Mouse (Mus musculus) embryonic facial prominence, embryonic 12.5 days (tissue): ENCODE measurements around the gene Rwdd2b. TPM values are rescaled to one million over a fixed set of nuclear protein-coding genes. Genes with fewer than 3 reads are reported as not detected.

ENCODE experiments used
- ATAC-seq: fragments of 200-750 bp; cut with Nextera tagmentation; 2 replicates; pipeline ENCODE4 v1.8.0; 2017; ENCODE audit not compliant: insufficient number of reproducible peaks, insufficient read depth, low FRiP score, low TSS enrichment
- H3K27ac ChIP-seq: fragments of 300-500 bp; sonication (generic); 2 replicates; pipeline ENCODE4 v1.5.1; 2016; ENCODE audit warnings: mild to moderate bottlenecking
- H3K27me3 ChIP-seq: fragments of 300-500 bp; sonication (generic); 2 replicates; pipeline ENCODE4 v1.6.1; 2016; ENCODE audit warnings: mild to moderate bottlenecking, moderate library complexity
- H3K36me3 ChIP-seq: fragments of 300-500 bp; sonication (generic); 2 replicates; pipeline ENCODE4 v1.6.1; 2016; ENCODE audit warnings: mild to moderate bottlenecking
- H3K4me1 ChIP-seq: fragments of 300-500 bp; sonication (generic); 2 replicates; pipeline ENCODE4 v1.6.1; 2016
- H3K4me2 ChIP-seq: fragments of 300-500 bp; sonication (generic); replicated peaks from 2 replicates; pipeline ENCODE4 v1.6.1; 2016; ENCODE audit warnings: mild to moderate bottlenecking, moderate library complexity
- H3K4me3 ChIP-seq: fragments of 300-500 bp; sonication (generic); 2 replicates; pipeline ENCODE4 v1.5.1; 2016; ENCODE audit warnings: mild to moderate bottlenecking
- H3K9ac ChIP-seq: fragments of 300-500 bp; sonication (generic); 2 replicates; pipeline ENCODE4 v1.6.1; 2016; ENCODE audit warnings: mild to moderate bottlenecking, moderate library complexity
- H3K9me3 ChIP-seq: fragments of 300-500 bp; sonication (generic); 2 replicates; pipeline ENCODE4 v1.6.1; 2016; ENCODE audit warnings: mild to moderate bottlenecking, moderate library complexity
- WGBS: fragments of 180-500 bp; shearing (Covaris S2); methylation state at CpG from one replicate; pipeline ENCODE4 v1.1.7; 2016; 5-methylcytosine and 5-hydroxymethylcytosine counted together
- polyA plus RNA-seq: library from polyadenylated mRNA; unstranded; fragments of >200 nt; fragmentation: Nextera tagmentation; extraction: Ambion mirVana; gene quantifications from 2 replicates; pipeline ENCODE4 v1.2.1, GENCODE M21; 2016

Rwdd2b gene
- 12.1 TPM in 2 replicates for polyA plus RNA-seq

GRCm38 (mm10) chr16:87440184-87440686, at the start of gene Rwdd2b:
Gene Rwdd2b, minus strand, starts transcription at chr16:87440573.
- ATAC-seq = peak; percentile 94
- under 1% methylated on average over 38 of the region's 38 CpGs for WGBS
- peak within 1 kb of the TSS; percentile 83 for H3K27ac ChIP-seq
- H3K9me3 ChIP-seq = no peaks in the 10 kb centered on the region
- H3K9ac ChIP-seq = peak within 1 kb of the TSS; percentile 80
- H3K4me2 ChIP-seq = peak within 1 kb of the TSS; percentile 75
- H3K4me1 ChIP-seq = peaks cover 6% of the 10 kb centered on the region; the same call in 1 of the 2 replicates
- peak within 1 kb of the TSS; percentile 74 for H3K4me3 ChIP-seq
- H3K36me3 ChIP-seq = no peaks in the 10 kb centered on the region; the same call in 1 of the 2 replicates
- no peaks in the 10 kb centered on the region for H3K27me3 ChIP-seq

GRCm38 (mm10) chr16:87488605-87489004, 48.2 kb upstream of the Rwdd2b start:
- H3K9me3 ChIP-seq = no peaks in the 10 kb centered on the region
- H3K4me1 ChIP-seq = no peaks in the 10 kb centered on the region
- no peaks in the 10 kb centered on the region for H3K27me3 ChIP-seq
- H3K4me2 ChIP-seq = no peak overlapping the region
- ATAC-seq = no peak
- peaks cover 96% of the 10 kb centered on the region for H3K36me3 ChIP-seq
- H3K27ac ChIP-seq = no peak overlapping the region
- WGBS = 83% methylated on average over 2 of the region's 2 CpGs
- H3K4me3 ChIP-seq = no peak overlapping the region
- no peak overlapping the region for H3K9ac ChIP-seq

- H3K4me2 ChIP-seq = no peak overlapping the region
- H3K9ac ChIP-seq = no peak overlapping the region
- ATAC-seq = no peak
- no peak overlapping the region for H3K27ac ChIP-seq
- no peaks in the 10 kb centered on the region for H3K9me3 ChIP-seq
- H3K27me3 ChIP-seq = no peaks in the 10 kb centered on the region
- no peak overlapping the region for H3K4me3 ChIP-seq
- no peaks in the 10 kb centered on the region for H3K4me1 ChIP-seq
- 95% methylated on average over 5 of the region's 5 CpGs for WGBS
- peaks cover 93% of the 10 kb centered on the region for H3K36me3 ChIP-seq
Measured at GRCm38 (mm10) chr16:87486739-87487138, 46.4 kb upstream of the Rwdd2b start.

- Histone ChIP-seq H3K27ac (no peak overlapping the region), H3K27me3 (no peaks in the 10 kb centered on the region), H3K36me3 (peaks cover 77% of the 10 kb centered on the region), H3K4me2 (no peak overlapping the region), H3K4me1 (no peaks in the 10 kb centered on the region), H3K4me3 (no peak overlapping the region), H3K9me3 (no peaks in the 10 kb centered on the region), H3K9ac (no peak overlapping the region)
- no peak for ATAC-seq
- WGBS = 76% methylated on average over 5 of the region's 5 CpGs
Measured at GRCm38 (mm10) chr16:87484367-87484766, 44.0 kb upstream of the Rwdd2b start.

- H3K4me2 ChIP-seq = no peak overlapping the region
- H3K27me3 ChIP-seq = no peaks in the 10 kb centered on the region
- no peak overlapping the region for H3K4me3 ChIP-seq
- H3K36me3 ChIP-seq = peaks cover 68% of the 10 kb centered on the region
- no peak for ATAC-seq
- no peak overlapping the region for H3K27ac ChIP-seq
- 91% methylated on average over 4 of the region's 4 CpGs for WGBS
- no peak overlapping the region for H3K9ac ChIP-seq
- H3K4me1 ChIP-seq = no peaks in the 10 kb centered on the region
- no peaks in the 10 kb centered on the region for H3K9me3 ChIP-seq
Measured at GRCm38 (mm10) chr16:87470579-87470978, 30.2 kb upstream of the Rwdd2b start.

- 92% methylated on average over 3 of the region's 3 CpGs for WGBS
- Histone ChIP-seq H3K4me1 (peaks cover 10% of the 10 kb centered on the region), H3K4me3 (no peak overlapping the region), H3K27ac (no peak overlapping the region), H3K36me3 (peaks cover 20% of the 10 kb centered on the region), H3K9me3 (no peaks in the 10 kb centered on the region), H3K9ac (no peak overlapping the region), H3K27me3 (no peaks in the 10 kb centered on the region), H3K4me2 (no peak overlapping the region)
- no peak for ATAC-seq
Measured at GRCm38 (mm10) chr16:87458752-87459151, 18.4 kb upstream of the Rwdd2b start.

- Histone ChIP-seq H3K4me3 (peak overlapping the region; percentile 96), H3K27ac (peak overlapping the region; percentile 73), H3K27me3 (no peaks in the 10 kb centered on the region), H3K4me1 (peaks cover 10% of the 10 kb centered on the region), H3K9ac (peak overlapping the region; percentile 91), H3K9me3 (no peaks in the 10 kb centered on the region), H3K4me2 (peak overlapping the region; percentile 87), H3K36me3 (peaks cover 3% of the 10 kb centered on the region; the same call in 1 of the 2 replicates)
- WGBS = under 1% methylated on average over 35 of the region's 38 CpGs
- ATAC-seq = no peak; the same call in 1 of the 2 replicates
Measured at GRCm38 (mm10) chr16:87455180-87455611, 14.8 kb upstream of the Rwdd2b start.

GRCm38 (mm10) chr16:87454419-87455179, 14.2 kb upstream of the Rwdd2b start, which contains the start of gene Usp16:
Gene Usp16, plus strand, starts transcription at chr16:87454703.
- H3K36me3 ChIP-seq = no peaks in the 10 kb centered on the region
- peak; percentile 94 for ATAC-seq
- 8% methylated on average over 45 of the region's 45 CpGs for WGBS

GRCm38 (mm10) chr16:87453226-87453625, 12.9 kb upstream of the Rwdd2b start:
- no peak overlapping the region for H3K4me3 ChIP-seq
- no peaks in the 10 kb centered on the region for H3K9me3 ChIP-seq
- no peak overlapping the region for H3K4me2 ChIP-seq
- no peak for ATAC-seq
- H3K27ac ChIP-seq = no peak overlapping the region
- H3K4me1 ChIP-seq = peaks cover 10% of the 10 kb centered on the region
- H3K27me3 ChIP-seq = no peaks in the 10 kb centered on the region
- no peak overlapping the region for H3K9ac ChIP-seq
- 86% methylated on average over 2 of the region's 2 CpGs for WGBS
- no peaks in the 10 kb centered on the region for H3K36me3 ChIP-seq

More at GRCm38 (mm10) chr16:87454419-87455179, 14.2 kb upstream of the Rwdd2b start, which contains the start of gene Usp16:
- Histone ChIP-seq H3K4me2 (peak within 1 kb of the TSS; percentile 87), H3K9me3 (no peaks in the 10 kb centered on the region), H3K4me3 (peak within 1 kb of the TSS; percentile 96), H3K27ac (peak within 1 kb of the TSS; percentile 73), H3K27me3 (no peaks in the 10 kb centered on the region), H3K4me1 (peaks cover 10% of the 10 kb centered on the region), H3K9ac (peak within 1 kb of the TSS; percentile 91)

GRCm38 (mm10) chr16:87445528-87445927, 5.2 kb upstream of the Rwdd2b start:
- no peaks in the 10 kb centered on the region for H3K9me3 ChIP-seq
- no peak for ATAC-seq
- H3K27me3 ChIP-seq = no peaks in the 10 kb centered on the region
- H3K27ac ChIP-seq = no peak overlapping the region
- no peak overlapping the region for H3K4me3 ChIP-seq
- H3K36me3 ChIP-seq = no peaks in the 10 kb centered on the region
- H3K9ac ChIP-seq = no peak overlapping the region
- WGBS = 93% methylated on average over 3 of the region's 3 CpGs
- H3K4me2 ChIP-seq = no peak overlapping the region
- peaks cover 6% of the 10 kb centered on the region; the same call in 1 of the 2 replicates for H3K4me1 ChIP-seq

GRCm38 (mm10) chr16:87445110-87445509, 4.7 kb upstream of the Rwdd2b start:
- Histone ChIP-seq H3K27me3 (no peaks in the 10 kb centered on the region), H3K4me1 (peaks cover 6% of the 10 kb centered on the region; the same call in 1 of the 2 replicates), H3K27ac (no peak overlapping the region), H3K4me2 (no peak overlapping the region), H3K36me3 (no peaks in the 10 kb centered on the region), H3K4me3 (no peak overlapping the region), H3K9ac (no peak overlapping the region), H3K9me3 (no peaks in the 10 kb centered on the region)
- no peak for ATAC-seq

- no peaks in the 10 kb centered on the region for H3K27me3 ChIP-seq
- H3K27ac ChIP-seq = no peak overlapping the region
- 46% methylated on average over 1 of the region's 1 CpGs for WGBS
- no peak overlapping the region for H3K4me3 ChIP-seq
- no peak for ATAC-seq
- no peaks in the 10 kb centered on the region for H3K36me3 ChIP-seq
- no peaks in the 10 kb centered on the region for H3K9me3 ChIP-seq
- H3K4me2 ChIP-seq = no peak overlapping the region
- H3K9ac ChIP-seq = no peak overlapping the region
- H3K4me1 ChIP-seq = peaks cover 6% of the 10 kb centered on the region; the same call in 1 of the 2 replicates
Measured at GRCm38 (mm10) chr16:87444071-87444470, 3.7 kb upstream of the Rwdd2b start.
